Mouse (Mus musculus) thymus, postnatal 36 days (tissue): Measurements from ENCODE around the gene Adamts4.
"Not testable (repeated sequence)": the region's sequence is repeated elsewhere in the genome, so short reads cannot be mapped to it uniquely, and the experiment has no call there.

Experiments used
- DNase-seq, 2 experiments: peaks; one replicate each; pipeline ENCODE4 v3.0.0; 2022; ENCODE audit warnings: mixed read lengths in 2 of 2

Gene Adamts4

DNA sequence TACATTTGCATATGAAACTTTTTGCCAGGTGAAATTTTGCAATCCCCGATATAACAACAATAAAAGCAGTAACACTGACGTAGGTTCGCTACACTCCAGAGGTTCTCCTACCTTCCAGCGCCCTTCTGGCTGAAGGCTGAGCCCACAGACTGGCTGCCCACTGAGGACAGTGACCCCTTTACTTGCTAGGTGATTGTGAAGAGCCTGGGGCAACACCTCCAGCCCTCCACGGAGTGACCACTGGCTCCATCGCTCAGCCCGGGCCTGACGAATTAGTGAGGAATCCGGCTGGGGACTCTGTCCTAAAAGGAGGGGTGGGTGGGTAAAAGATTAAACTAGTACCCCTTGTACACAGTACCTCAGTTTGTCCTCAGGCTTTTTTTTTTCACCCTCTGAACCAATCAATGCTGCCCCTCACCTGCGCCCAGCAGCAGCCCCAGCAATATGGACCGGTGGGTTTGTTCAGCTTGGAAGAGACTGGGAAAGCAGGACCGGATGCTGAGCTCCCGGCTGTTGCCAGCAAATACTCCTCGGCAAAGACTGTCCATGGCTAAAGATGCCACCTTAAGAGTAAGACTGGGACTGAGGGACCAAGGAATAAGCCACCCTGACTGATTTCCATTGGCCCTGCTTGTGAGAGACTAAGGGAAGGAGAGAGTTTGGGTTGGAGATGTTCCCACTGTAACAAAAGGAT, 28.9 kb downstream of the Adamts4 start:
- DNase-seq = no peak

DNA sequence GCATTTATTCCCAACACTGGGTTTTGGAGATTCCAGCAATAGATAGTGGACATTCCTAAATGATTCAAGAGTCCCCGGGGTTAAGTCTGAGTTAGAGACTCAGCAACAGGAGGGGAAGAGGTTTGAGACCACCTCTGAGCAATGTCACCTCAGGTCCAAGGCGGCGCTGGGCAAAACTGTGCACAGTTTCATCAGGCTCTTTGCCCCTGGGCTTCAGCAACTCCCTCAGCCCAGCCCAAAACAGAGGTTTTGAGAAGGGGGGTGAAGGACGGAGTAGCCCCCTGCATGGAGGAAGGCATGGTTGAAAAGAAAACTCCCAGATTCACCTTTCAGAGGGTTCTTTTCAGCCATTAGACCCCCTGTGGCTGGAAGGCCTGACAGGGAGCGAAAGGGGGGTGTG, 29.5 kb downstream of the Adamts4 start:
- no peak for DNase-seq

DNA sequence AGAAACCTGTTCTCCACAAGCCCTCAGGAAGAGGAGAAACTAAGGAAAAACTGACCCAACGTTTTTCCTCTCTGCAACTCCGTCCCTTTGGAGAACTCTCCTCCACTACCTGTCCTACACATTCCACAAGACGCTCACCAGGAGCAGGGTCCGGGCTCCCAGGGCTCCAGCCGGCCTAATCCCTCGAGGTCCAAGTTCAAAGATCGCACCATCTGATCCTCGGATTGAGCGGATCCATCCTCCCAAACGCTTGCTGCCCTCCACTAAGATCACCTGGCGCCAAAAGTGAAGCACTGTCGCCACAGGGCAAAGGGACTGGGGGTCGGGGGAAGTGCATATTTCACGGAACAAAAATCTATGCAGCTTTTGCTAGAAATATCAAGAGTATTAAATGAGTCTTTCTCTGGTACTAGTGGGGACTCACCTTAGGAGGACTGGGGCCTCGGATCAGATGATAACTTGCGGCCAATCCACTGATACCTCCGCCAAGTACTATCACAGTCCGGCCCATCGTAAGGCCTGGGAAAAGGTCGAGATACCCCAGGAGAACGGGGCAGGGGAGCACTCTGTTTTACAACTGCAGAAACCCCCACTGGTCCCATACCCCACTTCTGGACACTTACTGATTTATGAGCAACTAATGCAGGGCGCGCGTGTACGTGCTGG, 30.2 kb downstream of the Adamts4 start:
- DNase-seq = no peak

DNA sequence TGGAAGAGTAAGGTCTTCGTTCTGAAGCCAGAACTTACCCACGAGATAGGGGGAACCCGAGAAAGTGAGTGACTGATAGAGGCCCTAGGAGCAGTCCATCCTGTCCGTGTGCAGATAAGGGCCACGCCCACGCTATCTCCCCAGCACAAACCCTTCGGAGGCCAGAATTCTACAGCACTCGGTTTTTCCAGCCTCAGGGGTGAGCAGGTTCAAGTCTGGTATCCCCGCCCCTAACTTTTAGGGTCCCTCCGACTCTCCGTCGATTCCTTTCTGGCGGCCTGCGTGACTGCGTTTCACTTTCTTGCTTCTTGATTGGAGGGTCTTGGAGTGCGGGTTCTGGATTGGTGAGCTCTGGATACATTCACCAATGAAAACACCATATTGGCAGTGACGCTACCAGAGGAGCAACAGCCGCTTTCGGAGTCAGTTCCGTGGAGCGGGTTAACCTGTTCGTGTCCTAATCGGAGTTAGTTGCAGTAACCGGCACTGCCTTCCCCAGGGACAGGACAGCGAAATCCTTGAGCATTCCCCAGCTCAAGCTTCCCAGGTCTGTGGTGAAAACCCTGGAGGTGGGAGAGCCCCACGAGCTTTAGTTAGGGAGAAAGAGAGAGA, 30.8 kb downstream of the Adamts4 start, which contains the start of gene Ppox:
TSS of gene Ppox (minus strand) at position 271 of the 612 bp plus-strand sequence.
- peak; percentile 85 to 90 for DNase-seq

DNA sequence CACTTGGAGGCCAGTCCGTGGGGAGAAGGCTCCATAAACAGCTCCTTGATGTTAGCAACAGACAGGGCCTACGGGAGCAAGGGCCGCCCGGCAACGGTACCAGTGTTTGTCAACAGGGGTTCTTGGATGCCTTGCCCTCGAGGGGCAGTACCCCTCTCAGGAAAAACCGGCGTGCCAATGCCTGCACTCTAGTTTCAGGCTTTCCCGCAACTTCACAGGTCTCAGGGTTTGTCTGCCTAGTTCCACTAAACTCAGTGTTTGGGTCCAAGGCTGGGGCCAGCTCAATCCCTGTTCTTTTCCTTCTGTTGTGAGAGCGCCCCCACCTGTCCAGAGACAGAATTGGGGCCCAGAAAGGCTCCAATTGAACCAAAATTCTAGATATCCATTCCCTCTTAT, 31.3 kb downstream of the Adamts4 start:
- peak; percentile 70 to 82 for DNase-seq

DNA sequence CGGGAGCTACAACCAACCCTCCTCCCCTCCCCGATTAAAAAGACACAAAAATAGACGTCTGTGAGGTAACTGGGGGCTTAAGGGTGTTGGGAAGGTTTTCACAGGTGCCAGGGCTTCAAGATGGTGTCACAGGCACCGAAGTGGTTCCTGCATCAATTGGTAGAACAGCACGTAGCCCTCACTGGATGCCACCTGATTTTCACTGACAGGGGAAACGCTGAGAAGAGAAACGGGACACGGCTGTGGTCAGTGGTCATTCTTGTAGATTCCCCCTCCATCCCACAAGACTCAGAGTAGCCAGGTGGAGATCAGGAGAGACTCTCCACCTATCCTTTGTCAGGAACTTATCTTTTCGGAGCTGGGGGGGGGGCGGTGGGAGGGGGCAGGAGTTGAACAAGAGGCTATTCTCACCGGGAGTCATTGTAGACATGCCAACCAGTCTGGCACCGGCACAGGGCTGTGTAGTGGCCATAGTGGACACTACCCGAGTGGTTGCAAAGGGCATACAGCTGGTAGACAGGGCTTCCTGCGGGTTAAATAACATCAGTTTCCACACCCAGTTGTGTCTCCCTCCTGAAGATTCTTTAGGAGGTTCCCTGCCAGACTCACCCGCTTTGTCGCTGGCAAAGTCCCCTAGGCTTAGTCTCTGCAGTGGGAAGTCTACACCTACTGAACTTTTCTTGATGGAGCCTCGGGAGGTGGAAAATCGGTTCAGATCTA, 32.0 kb downstream of the Adamts4 start:
- no peak for DNase-seq

DNA sequence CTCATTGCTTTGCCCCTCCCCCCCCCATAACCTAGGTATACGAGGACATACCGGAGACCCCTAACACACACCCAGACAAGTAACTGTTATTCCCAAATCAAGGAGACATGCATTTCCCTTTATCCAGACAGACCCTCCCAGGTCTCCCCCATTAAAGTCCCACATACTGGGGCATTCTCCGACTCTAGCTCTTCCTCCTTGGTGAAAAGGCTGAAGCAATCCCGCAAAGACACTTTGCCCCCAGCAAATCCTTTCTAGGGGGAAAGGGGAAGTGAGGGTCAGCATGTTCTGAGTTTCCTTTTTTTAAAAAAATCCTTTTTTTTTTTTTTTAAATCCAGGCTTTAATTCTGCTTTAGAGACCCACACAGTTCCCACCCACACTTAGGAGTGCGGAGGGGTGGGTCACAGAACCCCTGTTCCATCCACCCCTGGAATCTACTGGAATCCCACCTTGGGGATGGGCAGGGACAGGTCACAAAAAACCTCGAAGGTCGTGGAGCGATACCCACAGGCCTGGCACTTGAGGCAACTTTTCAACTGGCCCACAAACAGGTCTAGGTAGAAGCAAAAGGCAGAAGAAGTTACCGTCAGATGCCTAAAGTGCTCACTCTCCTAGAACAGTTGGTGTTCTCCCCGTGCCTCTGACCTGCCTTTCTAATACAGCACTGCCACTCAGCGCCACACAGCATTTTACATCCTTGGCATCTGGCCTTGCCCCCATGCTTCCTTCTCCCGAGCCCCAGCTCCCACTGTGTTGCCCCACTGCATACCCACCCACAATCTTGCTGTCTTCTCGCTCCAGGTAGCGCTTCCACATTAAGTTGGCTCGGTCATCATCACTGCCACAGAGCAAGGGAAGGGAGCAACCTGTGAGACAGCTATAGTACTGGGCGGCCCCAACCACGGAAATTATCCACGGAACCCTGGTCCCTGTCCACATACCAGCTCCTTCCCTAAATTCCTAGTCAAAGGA, 33.3 kb downstream of the Adamts4 start:
- DNase-seq = no peak

DNA sequence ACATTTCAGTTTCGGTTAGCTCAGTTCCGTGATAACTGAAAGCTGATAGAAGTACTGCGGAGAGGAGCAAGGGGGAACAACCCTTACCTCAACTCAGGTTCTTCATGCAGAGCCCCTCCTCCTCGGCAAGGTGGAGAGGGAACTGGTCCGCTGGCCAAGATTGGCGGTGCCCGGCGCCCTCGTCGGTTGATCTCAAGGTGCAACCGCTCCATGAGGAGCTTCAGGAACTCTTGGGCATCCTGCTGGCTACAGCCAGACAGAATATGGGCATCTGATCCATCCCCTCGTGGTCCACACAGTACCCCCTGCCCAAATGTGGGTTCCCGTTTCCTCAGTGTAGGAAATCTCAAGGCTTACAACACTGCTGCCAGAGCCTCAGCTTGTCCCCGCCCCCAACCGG, 34.3 kb downstream of the Adamts4 start:
- DNase-seq = no peak

DNA sequence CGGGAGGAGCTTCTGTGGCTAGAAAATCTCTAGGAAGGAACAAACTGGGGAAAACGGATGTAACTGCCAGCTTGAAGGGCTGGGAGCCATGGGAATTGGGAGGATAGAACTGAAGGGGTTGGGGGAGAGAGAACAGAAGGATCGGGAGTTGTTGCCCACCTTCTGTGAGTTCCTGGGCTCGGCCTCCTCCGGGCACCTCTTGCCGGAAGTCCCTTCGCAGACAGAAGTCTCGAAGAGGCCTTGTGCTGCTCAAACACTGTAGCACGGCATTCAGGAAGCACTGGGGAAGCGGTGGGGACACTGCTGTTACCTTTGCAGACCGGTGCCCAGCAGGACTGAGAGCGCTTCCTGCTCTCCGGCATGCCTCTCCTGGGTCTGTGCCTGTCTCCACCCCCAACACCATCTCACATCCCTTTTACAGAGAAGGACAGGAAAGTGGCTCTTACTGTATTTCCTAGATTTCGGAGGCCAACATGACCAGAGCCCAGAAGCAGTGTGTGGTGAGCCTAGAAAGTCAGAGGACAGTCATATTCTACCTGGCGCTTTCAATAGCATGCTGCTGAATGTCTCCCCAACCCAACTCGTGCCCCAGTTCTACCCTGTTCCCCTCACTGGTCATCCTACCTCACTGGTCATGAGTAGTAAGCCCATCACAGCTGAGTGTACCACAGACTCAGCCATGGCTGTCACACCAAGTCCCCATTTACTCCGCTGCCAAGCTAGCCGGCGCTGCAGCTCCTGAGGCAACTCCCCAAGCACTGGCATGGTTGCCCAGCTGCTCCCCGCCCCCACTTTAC, 35.1 kb downstream of the Adamts4 start:
- DNase-seq = no peak

DNA sequence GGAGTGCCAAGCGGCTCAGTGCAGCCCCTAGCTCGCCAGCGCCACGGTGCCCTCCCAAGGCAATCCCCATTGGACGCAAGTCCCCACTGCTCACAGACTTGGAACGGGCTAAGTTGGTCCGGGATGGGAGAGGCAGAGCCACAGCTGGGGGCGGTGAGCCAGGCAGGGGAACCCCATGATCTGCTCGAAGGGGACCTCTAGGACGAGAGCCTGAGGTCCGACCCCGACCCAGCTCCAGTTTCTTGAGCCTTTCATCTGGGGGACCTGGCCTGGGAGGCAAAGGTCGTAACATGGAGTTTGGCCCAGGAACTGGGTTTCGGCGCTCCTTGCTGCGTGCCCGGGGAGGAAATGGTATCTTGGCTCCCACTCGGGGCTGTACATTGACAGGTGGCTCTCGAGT, 36.3 kb downstream of the Adamts4 start:
- peak in 1 of 2 experiments; percentile 38 for DNase-seq

DNA sequence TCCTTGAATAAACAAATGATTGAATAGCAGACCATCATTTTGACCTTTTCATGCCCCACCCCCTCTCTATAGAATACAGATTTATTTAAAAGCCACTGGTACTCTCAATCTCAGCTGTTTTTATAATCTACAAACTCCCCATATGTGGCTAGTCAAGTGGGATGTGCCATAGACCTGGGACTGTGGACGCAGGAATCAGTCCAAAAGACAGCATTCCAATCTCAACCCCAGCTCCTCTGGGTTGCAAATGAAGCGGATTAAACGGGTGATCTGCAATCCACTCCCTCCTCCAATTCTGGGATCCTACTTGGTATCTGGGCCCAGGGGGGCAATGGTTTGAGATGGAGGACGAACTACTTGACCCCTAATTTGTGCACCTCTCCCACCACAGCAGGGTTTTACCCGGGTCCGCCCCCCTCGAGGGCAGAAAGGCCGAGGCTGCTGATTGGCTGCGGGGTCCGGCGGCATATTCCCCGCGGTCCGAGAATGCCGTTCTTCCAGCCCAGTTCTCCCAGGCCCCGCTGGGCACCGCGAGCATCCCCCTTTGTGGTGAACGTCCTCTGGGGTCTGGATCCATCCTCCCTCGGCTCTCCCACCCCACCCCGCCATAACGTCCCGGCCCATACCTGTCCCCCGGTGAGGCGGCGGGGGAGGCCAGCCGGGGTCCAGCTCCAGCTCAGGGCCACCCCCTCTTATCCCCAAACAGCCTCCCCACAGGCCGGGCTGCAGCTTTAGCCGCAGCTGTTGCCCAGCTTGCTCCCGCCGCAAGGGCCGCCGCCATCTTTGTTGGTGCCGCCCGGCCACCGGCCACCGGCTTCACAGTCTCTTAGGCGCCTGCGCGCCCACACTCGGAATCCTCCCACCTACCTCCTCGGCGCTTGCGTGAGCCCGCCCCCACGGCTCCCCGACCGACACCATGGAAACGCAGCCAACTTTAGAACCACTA, 37.2 kb downstream of the Adamts4 start, which contains the start of gene Usp21:
TSS of gene Usp21 (minus strand) at position 856 of the 946 bp plus-strand sequence.
- DNase-seq = peak; percentile 91 to 94

DNA sequence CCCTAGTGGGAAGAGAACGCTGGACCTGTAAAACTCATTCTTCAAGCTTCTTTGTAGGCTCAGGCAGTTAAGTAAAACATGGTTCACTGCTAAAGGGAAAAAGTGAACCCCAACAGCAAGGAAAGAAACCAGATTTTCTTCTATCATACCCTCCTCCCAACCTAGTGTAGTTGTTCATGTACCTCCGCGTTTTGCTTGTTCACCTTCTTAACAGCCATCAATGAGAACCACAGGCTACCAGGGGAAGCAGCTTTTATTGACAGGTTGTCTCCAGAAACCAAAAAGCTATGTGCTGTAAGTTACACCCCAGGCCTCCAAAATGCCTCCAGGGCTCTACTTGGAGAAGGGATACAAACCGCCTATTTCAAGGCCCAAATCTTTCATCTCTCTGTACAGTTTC, 38.1 kb downstream of the Adamts4 start:
- no peak for DNase-seq

DNA sequence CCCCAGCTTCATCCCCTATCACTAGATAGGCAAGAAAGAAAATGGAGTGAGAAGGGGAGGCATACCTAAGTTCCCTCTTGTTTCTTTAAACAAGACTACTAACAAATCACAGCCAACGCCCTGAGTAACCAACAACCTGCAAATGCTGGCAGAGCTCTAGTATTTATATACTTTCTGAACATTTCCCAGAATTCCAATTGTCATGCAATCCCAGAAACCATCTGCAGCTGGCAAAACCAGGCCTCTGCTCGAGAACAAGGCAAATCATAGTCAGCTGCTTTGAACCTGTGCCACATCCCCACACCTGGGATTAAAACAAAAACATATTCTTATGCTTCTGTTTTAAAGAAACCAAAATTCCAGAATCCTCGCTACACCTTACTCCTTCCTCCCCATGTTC, 43.1 kb downstream of the Adamts4 start:
- DNase-seq = no peak

DNA sequence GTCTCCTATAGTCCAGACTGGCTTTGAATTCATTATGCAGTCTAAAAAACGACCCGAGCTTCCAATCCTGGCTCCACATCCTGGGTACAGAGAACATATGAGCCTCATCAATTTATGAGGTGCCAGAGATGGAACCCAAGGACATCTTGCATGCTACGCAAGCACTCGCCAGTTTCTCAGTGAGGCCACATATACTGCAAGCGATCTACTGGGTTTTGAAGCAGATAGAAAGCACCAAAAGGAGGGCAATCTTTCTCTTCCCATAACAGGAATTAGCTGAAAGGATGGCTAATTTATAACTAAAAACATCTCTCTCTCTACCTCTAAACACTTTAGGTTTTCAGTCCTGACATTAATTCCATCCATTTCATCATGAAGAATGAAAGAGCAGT, 43.7 kb downstream of the Adamts4 start:
- DNase-seq = no peak

DNA sequence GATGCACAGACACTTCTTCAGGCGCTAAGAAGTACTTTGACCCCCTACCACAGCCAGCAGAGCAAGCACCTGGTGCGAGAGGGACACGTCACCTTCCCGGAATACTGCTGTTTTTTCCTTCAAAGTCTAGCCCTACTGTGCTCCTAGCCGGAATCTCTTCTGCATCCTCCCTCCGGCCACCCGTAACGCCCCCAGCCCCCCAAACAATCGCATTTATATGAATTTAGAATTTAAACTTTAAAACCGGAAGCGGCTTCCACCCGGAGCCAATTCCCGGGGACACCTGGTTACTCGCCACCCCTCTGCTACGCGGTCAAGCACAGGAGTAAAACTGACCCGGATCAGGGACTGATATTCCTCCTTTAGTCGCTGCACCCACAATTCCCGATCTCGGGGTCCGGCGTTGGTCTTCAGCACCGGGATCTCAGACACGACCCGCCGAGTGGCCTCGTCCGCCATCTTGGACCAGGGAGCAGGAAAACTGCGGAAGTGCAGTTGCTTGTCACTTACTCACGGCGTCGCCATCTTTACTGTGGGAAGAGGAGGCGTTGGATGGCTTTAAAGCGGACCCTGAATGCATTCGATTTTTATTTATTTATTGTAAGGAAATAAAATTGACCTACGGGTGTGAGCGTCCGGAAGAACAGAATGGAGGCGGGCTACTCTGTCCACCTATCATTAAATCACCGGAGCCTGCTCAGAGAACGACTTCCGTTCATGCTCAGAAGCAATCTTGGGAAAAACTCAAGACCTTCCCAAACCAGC, 44.3 kb downstream of the Adamts4 start, which contains the start of gene Ufc1:
TSS of gene Ufc1 (minus strand) at position 727 of the 765 bp plus-strand sequence.
- peak; percentile 80 for DNase-seq

DNA sequence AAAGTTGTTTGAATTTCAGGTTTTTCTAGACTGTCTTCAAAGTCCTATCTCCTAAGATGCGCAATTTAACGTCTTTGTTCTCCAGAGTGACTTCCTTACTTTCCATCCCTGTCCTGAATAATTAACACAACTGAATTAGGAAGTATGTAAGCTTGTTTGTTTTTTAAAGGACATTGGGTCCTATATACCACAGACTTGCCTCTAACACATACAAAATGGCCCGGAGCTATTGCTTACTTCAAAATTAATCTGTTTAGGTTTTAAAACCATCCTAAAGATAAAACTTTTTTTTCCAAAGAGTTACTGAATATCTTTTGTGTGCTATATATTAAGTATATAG, 44.8 kb downstream of the Adamts4 start:
- DNase-seq = no peak

DNA sequence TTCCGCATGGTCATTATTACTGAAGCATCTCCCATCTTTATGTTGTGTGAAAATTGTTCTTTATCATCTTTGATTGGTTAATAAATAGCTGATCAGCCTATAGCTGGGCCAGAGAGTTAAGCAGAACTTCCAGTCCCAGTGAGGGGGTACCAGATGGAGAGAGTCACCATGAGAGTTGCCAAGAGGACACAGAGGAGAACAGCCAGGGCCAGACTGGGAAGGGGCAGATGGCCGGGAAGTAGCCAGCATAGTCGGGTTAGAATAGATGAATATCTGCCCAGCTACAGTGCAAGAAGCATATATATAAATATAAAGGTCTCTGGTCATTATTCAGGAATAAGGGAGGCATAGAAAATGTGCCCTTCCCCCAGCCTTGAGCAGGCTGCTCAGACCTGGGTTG, 48.0 kb downstream of the Adamts4 start:
- no peak for DNase-seq

DNA sequence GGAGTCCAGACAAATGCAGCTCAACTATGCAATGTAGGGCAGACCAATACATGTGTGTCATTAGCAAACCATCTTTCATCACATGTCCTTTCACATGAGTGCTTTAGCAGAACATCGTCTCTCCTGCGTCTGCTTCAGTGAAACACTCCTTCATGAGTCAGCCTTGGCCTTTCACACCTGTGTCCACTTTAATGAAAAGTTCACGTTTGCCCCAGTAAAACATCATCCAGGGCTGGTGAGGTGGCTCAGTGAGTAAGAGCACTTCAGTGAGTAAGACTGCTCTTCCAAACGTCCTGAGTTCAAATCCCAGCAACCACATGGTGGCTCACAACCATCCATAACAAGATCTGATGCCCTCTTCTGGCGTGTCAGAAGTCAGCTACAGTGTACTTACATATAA, 55.9 kb downstream of the Adamts4 start:
- DNase-seq = not testable (repeated sequence)

DNA sequence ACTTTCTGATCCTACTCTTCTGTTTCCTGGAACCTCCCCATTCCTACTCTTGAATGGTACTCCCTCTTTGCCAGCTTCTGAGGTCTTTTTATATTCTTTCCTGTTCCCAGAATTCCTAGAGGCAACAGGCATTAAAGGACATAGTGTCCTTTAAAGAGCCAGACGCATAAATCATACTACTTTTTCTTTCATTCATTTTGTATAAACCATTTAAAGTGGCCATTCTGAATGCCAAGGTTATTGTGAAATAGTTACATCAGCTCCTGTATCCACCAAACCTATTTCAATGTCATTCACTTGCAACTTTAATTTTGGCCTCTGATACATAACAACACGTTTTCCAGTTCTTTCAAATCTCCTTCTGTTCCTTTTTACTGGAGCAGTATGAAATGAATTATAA, 59.1 kb downstream of the Adamts4 start:
- DNase-seq = no peak
